Mouse (Mus musculus) stomach, postnatal 0 days (tissue): ENCODE measurements at regions not wholly inside any gene's neighbourhood (a gene's known extent, or its start where the extent isn't known, plus 50 kb on each side); places are given as distances from the start of the nearest gene placed in this dataset.

Experiments used
- ATAC-seq: fragments of 200-750 bp; cut with Nextera tagmentation; 2 replicates; pipeline ENCODE4 v1.8.0; 2017; ENCODE audit not compliant: low FRiP score, low TSS enrichment
- DNase-seq: peaks from one replicate; pipeline ENCODE4 v3.0.0-alpha.2; 2016; ENCODE audit warnings: low spot score
- H3K27ac ChIP-seq: fragments of 300-500 bp; sonication (generic); replicated peaks from 2 replicates; pipeline ENCODE4 v1.5.1; 2014; ENCODE audit warnings: mild to moderate bottlenecking, control low read depth
- H3K27me3 ChIP-seq: fragments of 300-500 bp; sonication (generic); 2 replicates; pipeline ENCODE4 v1.6.1; 2014; ENCODE audit warnings: low read length; ENCODE audit not compliant: control insufficient read depth, insufficient read depth
- H3K36me3 ChIP-seq: fragments of 300-500 bp; sonication (generic); 2 replicates; pipeline ENCODE4 v1.6.1; 2014; ENCODE audit warnings: low read length, mixed read lengths; ENCODE audit not compliant: control insufficient read depth, insufficient read depth
- H3K4me1 ChIP-seq: fragments of 300-500 bp; sonication (generic); replicated peaks from 2 replicates; pipeline ENCODE4 v1.6.1; 2014; ENCODE audit warnings: antibody characterized with exemption; ENCODE audit not compliant: control insufficient read depth, insufficient read depth
- H3K4me2 ChIP-seq: fragments of 300-500 bp; sonication (generic); replicated peaks from 2 replicates; pipeline ENCODE4 v1.6.1; 2014; ENCODE audit warnings: low read depth, mild to moderate bottlenecking, control low read depth, moderate library complexity
- H3K4me3 ChIP-seq: fragments of 300-500 bp; sonication (generic); 2 replicates; pipeline ENCODE4 v1.5.1; 2014; ENCODE audit warnings: low read depth, low read length, control low read depth
- H3K9ac ChIP-seq: fragments of 300-500 bp; sonication (generic); 2 replicates; pipeline ENCODE4 v1.6.1; 2014; ENCODE audit warnings: mild to moderate bottlenecking, low read length, control low read depth, mixed read lengths
- H3K9me3 ChIP-seq: fragments of 300-500 bp; sonication (generic); 2 replicates; pipeline ENCODE4 v1.6.1; 2016; ENCODE audit warnings: low read length; ENCODE audit not compliant: control insufficient read depth
- CTCF ChIP-seq: IDR thresholded peaks from 2 replicates; pipeline ENCODE4 v1.5.1; 2016; ENCODE audit warnings: antibody characterized with exemption, low read depth, mild to moderate bottlenecking, moderate library complexity
- EP300 ChIP-seq: optimal IDR thresholded peaks from 2 replicates; pipeline ENCODE3; 2016; ENCODE audit warnings: antibody characterized with exemption
- WGBS: fragments of 180-500 bp; shearing (Covaris S2); extraction: QIAGEN DNeasy Blood & Tissue Kit; methylation state at CpG from one replicate; pipeline ENCODE4 v1.1.7; 2014; 5-methylcytosine and 5-hydroxymethylcytosine counted together

DNA sequence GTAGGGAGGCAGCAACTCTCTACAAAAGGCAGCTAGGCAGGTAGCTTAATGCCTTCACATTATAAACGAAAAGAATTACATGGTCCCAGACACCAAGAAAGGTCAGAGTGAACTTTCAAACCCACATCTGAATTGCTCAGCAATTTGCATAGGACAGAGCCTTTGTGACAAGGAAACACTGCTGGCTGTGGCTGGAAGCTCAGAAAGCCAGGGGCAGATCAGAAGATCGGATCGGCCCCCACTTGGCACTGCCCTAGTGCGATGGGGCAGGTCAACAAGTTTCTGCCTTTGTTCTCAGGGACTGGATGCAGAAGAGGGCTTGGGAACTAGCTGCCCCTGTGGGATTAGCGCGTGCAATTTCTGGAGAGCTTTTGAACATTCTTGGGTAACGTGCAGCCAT lies 179.6 kb downstream of the Kit start:
- no peak for ATAC-seq

GRCm38 (mm10) chr5:75745311-75745710 lies 170.6 kb downstream of the Kit start:
- 70% methylated on average over 9 of the region's 9 CpGs for WGBS
- TF ChIP-seq EP300 (no peak), CTCF (no peak)
- Histone ChIP-seq H3K9ac (no peak overlapping the region), H3K4me2 (no peak overlapping the region), H3K36me3 (no peaks in the 10 kb centered on the region), H3K27me3 (no peaks in the 10 kb centered on the region), H3K4me3 (no peak overlapping the region), H3K9me3 (no peaks in the 10 kb centered on the region), H3K27ac (no peak overlapping the region), H3K4me1 (no peaks in the 10 kb centered on the region)
- ATAC-seq (no peak), DNase-seq (no peak)

More for the DNA sequence above, 179.6 kb downstream of the Kit start:
- H3K4me1 ChIP-seq = no peaks in the 10 kb centered on the region
- H3K9ac ChIP-seq = no peak overlapping the region
- no peak overlapping the region for H3K4me3 ChIP-seq
- WGBS = 55% methylated on average over 7 of the region's 7 CpGs
- H3K36me3 ChIP-seq = no peaks in the 10 kb centered on the region
- H3K4me2 ChIP-seq = no peak overlapping the region
- TF ChIP-seq EP300 (no peak), CTCF (no peak)
- no peaks in the 10 kb centered on the region for H3K27me3 ChIP-seq
- no peak overlapping the region for H3K27ac ChIP-seq
- no peaks in the 10 kb centered on the region for H3K9me3 ChIP-seq
- no peak for DNase-seq

- H3K4me2 ChIP-seq = no peak overlapping the region
- H3K27ac ChIP-seq = no peak overlapping the region
- no peak for DNase-seq
- ATAC-seq = no peak
- no peaks in the 10 kb centered on the region for H3K36me3 ChIP-seq
- no peak overlapping the region for H3K4me3 ChIP-seq
- 12% methylated on average over 6 of the region's 6 CpGs for WGBS
- no peak overlapping the region for H3K9ac ChIP-seq
- H3K4me1 ChIP-seq = no peaks in the 10 kb centered on the region
- no peaks in the 10 kb centered on the region for H3K27me3 ChIP-seq
- TF ChIP-seq EP300 (no peak), CTCF (no peak)
- H3K9me3 ChIP-seq = no peaks in the 10 kb centered on the region
Observed at GRCm38 (mm10) chr5:75744475-75745045, 169.8 kb downstream of the Kit start.

DNA sequence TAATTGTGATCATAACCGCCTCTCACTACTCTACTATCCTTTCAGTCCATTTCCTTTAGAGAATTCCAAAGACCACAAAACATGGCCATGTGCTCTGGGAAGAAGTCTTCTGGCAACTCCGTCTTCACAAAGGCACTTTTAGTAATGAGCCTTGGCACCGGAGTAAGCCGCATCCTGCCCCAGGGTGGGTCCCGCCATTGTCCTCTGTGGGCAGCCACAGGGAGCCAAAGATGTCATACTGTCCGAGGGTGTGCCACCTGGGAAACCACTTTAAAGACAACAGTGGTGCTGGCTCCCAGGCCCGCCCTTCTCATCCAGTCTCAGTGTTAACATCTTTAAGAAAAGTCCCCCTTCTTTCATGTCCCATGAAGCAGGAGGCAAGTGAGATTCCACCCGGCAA lies 164.6 kb downstream of the Kit start:
- DNase-seq = no peak

DNA sequence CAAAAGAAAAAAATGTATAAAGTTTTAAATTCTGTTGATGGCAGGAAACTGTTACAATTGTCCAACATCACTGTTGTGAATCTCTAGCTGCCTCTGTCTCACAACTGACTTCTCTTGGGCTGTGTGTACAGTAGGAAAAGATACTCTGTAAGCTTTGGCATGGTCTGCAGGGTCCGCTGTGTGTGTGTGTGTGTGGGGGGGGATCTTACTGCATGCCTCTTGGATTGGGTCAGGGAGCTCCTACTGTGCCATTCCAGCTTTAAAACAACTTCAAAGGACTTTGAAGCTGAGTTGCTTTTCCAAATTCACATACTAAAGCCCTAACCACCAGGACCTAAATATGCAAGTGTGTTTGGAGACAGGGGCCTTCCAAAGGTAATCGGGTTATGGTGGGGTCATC lies 163.7 kb downstream of the Kit start:
- WGBS = 64% methylated on average over 2 of the region's 2 CpGs

More for the DNA sequence above, 164.6 kb downstream of the Kit start:
- Histone ChIP-seq H3K27me3 (no peaks in the 10 kb centered on the region), H3K4me3 (no peak overlapping the region), H3K36me3 (no peaks in the 10 kb centered on the region), H3K27ac (no peak overlapping the region), H3K9me3 (no peaks in the 10 kb centered on the region), H3K4me1 (no peaks in the 10 kb centered on the region), H3K4me2 (no peak overlapping the region), H3K9ac (no peak overlapping the region)
- no peak for ATAC-seq
- TF ChIP-seq EP300 (no peak), CTCF (no peak)
- 78% methylated on average over 8 of the region's 8 CpGs for WGBS

DNA sequence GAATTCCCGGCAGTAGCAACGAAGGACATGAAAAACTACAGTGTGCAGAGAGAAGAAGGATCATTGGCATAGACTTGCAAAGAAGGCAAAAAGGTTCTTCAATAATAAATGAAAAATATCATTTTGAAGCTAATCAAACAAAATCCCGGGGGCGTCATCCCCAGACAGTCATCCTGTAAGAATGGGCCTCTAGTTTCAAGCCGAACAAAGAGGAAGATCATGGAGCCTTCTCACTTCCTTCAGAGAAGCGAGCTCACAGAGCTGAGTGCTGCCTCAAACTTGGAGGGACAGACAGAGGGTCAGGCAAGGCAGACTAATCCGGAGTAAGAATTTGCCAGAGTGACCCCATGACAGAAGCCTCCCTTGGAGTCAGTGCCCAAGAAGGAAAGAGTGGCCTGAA lies 163.0 kb downstream of the Kit start:
- Histone ChIP-seq H3K4me1 (no peaks in the 10 kb centered on the region), H3K27me3 (no peaks in the 10 kb centered on the region), H3K4me2 (no peak overlapping the region), H3K9me3 (no peaks in the 10 kb centered on the region), H3K36me3 (no peaks in the 10 kb centered on the region), H3K9ac (no peak overlapping the region), H3K4me3 (no peak overlapping the region), H3K27ac (no peak overlapping the region)
- TF ChIP-seq CTCF = no peak
- TF ChIP-seq EP300 = no peak
- ATAC-seq = no peak
- WGBS = 87% methylated on average over 7 of the region's 7 CpGs
- no peak for DNase-seq

More for the DNA sequence above, 163.7 kb downstream of the Kit start:
- Histone ChIP-seq H3K9ac (no peak overlapping the region), H3K4me1 (no peaks in the 10 kb centered on the region), H3K27me3 (no peaks in the 10 kb centered on the region), H3K27ac (no peak overlapping the region), H3K4me3 (no peak overlapping the region), H3K4me2 (no peak overlapping the region), H3K36me3 (no peaks in the 10 kb centered on the region), H3K9me3 (no peaks in the 10 kb centered on the region)
- no peak for ATAC-seq
- no peak for TF ChIP-seq EP300
- no peak for TF ChIP-seq CTCF
- DNase-seq = no peak
